In the genomic region with DNA sequence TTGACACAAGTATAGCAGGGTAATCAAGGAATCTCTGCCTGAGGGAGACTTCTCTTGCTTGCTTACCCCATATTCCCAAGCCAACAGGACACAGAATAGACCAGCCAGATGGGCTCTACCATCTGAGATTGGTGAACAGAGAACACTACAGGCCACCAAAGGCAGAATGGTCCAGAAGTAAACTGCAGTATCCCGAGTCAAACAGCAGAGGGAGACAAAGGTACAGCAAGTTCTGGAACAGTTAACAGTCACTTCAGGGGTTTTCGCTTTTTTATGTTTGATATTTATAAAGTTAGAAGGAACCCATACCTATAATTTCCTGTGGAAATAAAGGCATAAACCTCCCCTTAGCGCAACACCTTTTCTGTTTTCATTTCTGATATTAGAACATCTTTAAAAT, we compare ENCODE assay signal across 9 mouse cellular contexts.
DNase-seq lines count a peak whose midpoint lies in the region; ATAC-seq and TF ChIP-seq lines count a peak whose summit lies in the region.
"Had no signal": no experiment of that assay in that cellular context is flagged by ENCODE, and none has a peak within 500 bp of the region (broad histone marks: within the 10 kb centered on the region; RNA-seq: fewer than 3 reads in every experiment).

No protein-coding gene starts in this region.

- peak; percentile 26 for ATAC-seq in Patski
- ATAC-seq in erythroid progenitor cell, adult 5-6 weeks (replicated peaks; ENCODE audit: low FRiP score, poor library complexity, severe bottlenecking): no peak

- peak; percentile 70 for TF ChIP-seq CTCF in Patski (IDR thresholded peaks at IDR 0.05)

- CTCF ChIA-PET in Patski (lab: Charles Lee): no interaction called here

- peak; percentile 8 for DNase-seq in adrenal gland, adult 2 months
- no peak for DNase-seq in adrenal gland, postnatal 4 days (ENCODE audit: low spot score in 2 of 2)
- peak; percentile 5 to 72 for DNase-seq in layer of hippocampus, adult 18-20 months (ENCODE audit: low spot score in 2 of 2)
- no peak for DNase-seq in layer of hippocampus, postnatal 36 days
- no peak for DNase-seq in Patski (ENCODE audit: low read depth, low spot score)
- peak; percentile 4 to 52 for DNase-seq in kidney, postnatal 36 days
- no peak for DNase-seq in spleen, postnatal 36 days (ENCODE audit: low spot score in 2 of 2)

- in situ Hi-C loops in Patski (cut with MboI; ENCODE audit: low pct_unique_long_range_greater_than_20kb): no loop called here

- POLR2A ChIA-PET in Patski (lab: Charles Lee): no interaction called here

- H3K27me3 ChIP-seq in Patski: no peaks in the 10 kb centered on the region
- H3K27me3 ChIP-seq: midbrain, embryonic 12.5 days had no signal

Comparison
In these comparisons a context has a peak if more than half of its experiments do, and no peak if none do; other contexts are left out.
1. DNase-seq: peak in adrenal gland, adult 2 months (single experiment), layer of hippocampus, adult 18-20 months (2 of 2) and kidney, postnatal 36 days (2 of 2); none in adrenal gland, postnatal 4 days (0 of 2), layer of hippocampus, postnatal 36 days (0 of 2), Patski (single experiment) and spleen, postnatal 36 days (0 of 2).